Mouse (Mus musculus) erythroblast, embryonic 14.5 days (primary cell): ENCODE measurements around the gene Wwox.

ENCODE experiments used
- GATA1 ChIP-seq: IDR thresholded peaks from 2 replicates; pipeline ENCODE4 v1.6.1; 2012; ENCODE audit warnings: low read length, inconsistent platforms, mixed read lengths
- TAL1 ChIP-seq: IDR thresholded peaks from 3 replicates; pipeline ENCODE4 v1.6.1; 2012; ENCODE audit warnings: low read length, inconsistent platforms, mixed read lengths

GRCm38 (mm10) chr8:115188446-115188845 lies 749.0 kb downstream of the Wwox start:
- TF ChIP-seq TAL1 (no peak), GATA1 (no peak)
